Mouse (Mus musculus) spleen, postnatal 36 days (tissue): ENCODE measurements around the gene Smco3.

ENCODE experiments used
- DNase-seq, 2 experiments: peaks; one replicate each; pipeline ENCODE4 v3.0.0; 2022; ENCODE audit warnings: low spot score in 2 of 2, mixed read lengths in 1 of 2

The Smco3 gene

GRCm38 (mm10) chr6:136845706-136846480 lies 10.6 kb upstream of the Smco3 start:
- DNase-seq: no peak

- no peak for DNase-seq
Observed at GRCm38 (mm10) chr6:136844903-136845302, 9.7 kb upstream of the Smco3 start.

GRCm38 (mm10) chr6:136837323-136837722 lies 2.1 kb upstream of the Smco3 start:
- DNase-seq: no peak

GRCm38 (mm10) chr6:136831712-136832111 lies 3.5 kb downstream of the Smco3 start:
- DNase-seq: peak; percentile 42 to 46

GRCm38 (mm10) chr6:136828681-136829080 lies 6.6 kb downstream of the Smco3 start:
- no peak for DNase-seq

- peak; percentile 95 to 97 for DNase-seq
Observed at GRCm38 (mm10) chr6:136827881-136828561, 7.2 kb downstream of the Smco3 start, which contains the start of gene Wbp11. Gene Wbp11, minus strand, starts transcription at chr6:136828233.

GRCm38 (mm10) chr6:136827516-136827880 lies 7.8 kb downstream of the Smco3 start, which contains the start of gene BC049715:
Gene BC049715, plus strand, starts transcription at chr6:136827626.
- DNase-seq: no peak

GRCm38 (mm10) chr6:136827116-136827515 lies 8.1 kb downstream of the Smco3 start:
- DNase-seq: no peak

- no peak for DNase-seq
Observed at GRCm38 (mm10) chr6:136824987-136825386, 10.3 kb downstream of the Smco3 start.

GRCm38 (mm10) chr6:136821086-136821485 lies 14.2 kb downstream of the Smco3 start:
- no peak for DNase-seq

GRCm38 (mm10) chr6:136820381-136820780 lies 14.9 kb downstream of the Smco3 start:
- DNase-seq: no peak

- no peak for DNase-seq
Observed at GRCm38 (mm10) chr6:136817549-136817948, 17.7 kb downstream of the Smco3 start.

- DNase-seq: no peak
Observed at GRCm38 (mm10) chr6:136816826-136817225, 18.4 kb downstream of the Smco3 start.

GRCm38 (mm10) chr6:136815381-136815780 lies 19.9 kb downstream of the Smco3 start:
- DNase-seq: no peak

- no peak for DNase-seq
Observed at GRCm38 (mm10) chr6:136813117-136813516, 22.1 kb downstream of the Smco3 start.

GRCm38 (mm10) chr6:136811196-136811595 lies 24.1 kb downstream of the Smco3 start:
- DNase-seq: no peak

- DNase-seq: no peak
Observed at GRCm38 (mm10) chr6:136809673-136810072, 25.6 kb downstream of the Smco3 start.

- peak; percentile 55 to 70 for DNase-seq
Observed at GRCm38 (mm10) chr6:136809077-136809476, 26.2 kb downstream of the Smco3 start.

- DNase-seq: peak; percentile 43 to 51
Observed at GRCm38 (mm10) chr6:136808631-136809046, 26.6 kb downstream of the Smco3 start.

- DNase-seq: peak; percentile 97
Observed at GRCm38 (mm10) chr6:136808014-136808417, 27.2 kb downstream of the Smco3 start, which contains the start of gene H2afj. Gene H2afj, plus strand, starts transcription at chr6:136808244.

GRCm38 (mm10) chr6:136807395-136808013 lies 27.7 kb downstream of the Smco3 start:
- DNase-seq: no peak

- DNase-seq: no peak
Observed at GRCm38 (mm10) chr6:136806819-136807218, 28.4 kb downstream of the Smco3 start.
